Mouse (Mus musculus) liver, embryonic 15.5 days (tissue): Measurements from ENCODE around the gene Strbp. TPM values are rescaled to one million over a fixed set of nuclear protein-coding genes. Genes with fewer than 3 reads are reported as not detected.
"Not testable (repeated sequence)": the region's sequence is repeated elsewhere in the genome, so short reads cannot be mapped to it uniquely, and the experiment has no call there.

Experiments
- ATAC-seq: fragments of 200-750 bp; cut with Nextera tagmentation; 2 replicates; pipeline ENCODE4 v1.8.0; 2017; ENCODE audit warnings: moderate number of reproducible peaks, mild to moderate bottlenecking, moderate library complexity; ENCODE audit not compliant: insufficient read depth
- H3K27ac ChIP-seq: fragments of 300-500 bp; sonication (generic); replicated peaks from 2 replicates; pipeline ENCODE4 v1.5.1; 2015; ENCODE audit warnings: mild to moderate bottlenecking, inconsistent platforms
- H3K27me3 ChIP-seq: fragments of 300-500 bp; sonication (generic); 2 replicates; pipeline ENCODE4 v1.6.1; 2015; ENCODE audit warnings: mild to moderate bottlenecking, inconsistent platforms
- H3K36me3 ChIP-seq: fragments of 300-500 bp; sonication (generic); replicated peaks from 2 replicates; pipeline ENCODE4 v1.6.1; 2015; ENCODE audit warnings: moderate library complexity, mild to moderate bottlenecking, inconsistent platforms
- H3K4me1 ChIP-seq: fragments of 300-500 bp; sonication (generic); replicated peaks from 2 replicates; pipeline ENCODE4 v1.6.1; 2015; ENCODE audit warnings: inconsistent platforms
- H3K4me2 ChIP-seq: fragments of 300-500 bp; sonication (generic); 2 replicates; pipeline ENCODE4 v1.6.1; 2015; ENCODE audit warnings: moderate library complexity, mild to moderate bottlenecking, inconsistent platforms
- H3K4me3 ChIP-seq: fragments of 300-500 bp; sonication (generic); replicated peaks from 2 replicates; pipeline ENCODE4 v1.5.1; 2015; ENCODE audit warnings: mild to moderate bottlenecking, inconsistent platforms
- H3K9ac ChIP-seq: fragments of 300-500 bp; sonication (generic); 2 replicates; pipeline ENCODE4 v1.6.1; 2015; ENCODE audit warnings: moderate library complexity, mild to moderate bottlenecking, inconsistent platforms
- H3K9me3 ChIP-seq: fragments of 300-500 bp; sonication (generic); replicated peaks from 2 replicates; pipeline ENCODE4 v1.6.1; 2016; ENCODE audit warnings: inconsistent platforms
- WGBS: fragments of 180-500 bp; shearing (Covaris S2); methylation state at CpG from one replicate; pipeline ENCODE4 v1.1.7; 2015; ENCODE audit warnings: mixed read lengths; ENCODE audit not compliant: insufficient replicate concordance; 5-methylcytosine and 5-hydroxymethylcytosine counted together
- polyA plus RNA-seq: library from polyadenylated mRNA; unstranded; fragments of >200 nt; fragmentation: Nextera tagmentation; extraction: Ambion mirVana; gene quantifications from 2 replicates; pipeline ENCODE4 v1.2.1, GENCODE M21; 2015

Strbp gene
- polyA plus RNA-seq, 1 experiment from 2014 or later = 11.3 TPM

DNA sequence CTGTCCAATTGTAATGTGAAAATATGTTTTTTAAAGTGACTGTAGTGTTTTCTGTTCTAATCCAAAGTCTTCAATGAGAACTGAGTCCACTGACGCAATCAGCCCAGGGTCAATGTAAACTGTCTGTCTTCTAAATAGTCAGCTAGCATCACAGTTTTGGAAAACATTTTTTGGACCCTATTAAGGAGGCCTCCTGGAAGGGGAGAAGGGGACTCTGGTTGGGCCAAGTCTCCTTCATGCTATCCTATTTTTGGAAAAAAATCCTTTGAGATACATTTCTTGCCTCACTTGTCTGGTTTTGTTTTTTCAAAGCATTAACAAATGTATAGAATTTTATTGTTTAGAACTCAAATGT lies 184.4 kb downstream of the Strbp start:
- no peak overlapping the region for H3K9ac ChIP-seq
- ATAC-seq = no peak
- 84% methylated on average over 1 of the region's 1 CpGs for WGBS

DNA sequence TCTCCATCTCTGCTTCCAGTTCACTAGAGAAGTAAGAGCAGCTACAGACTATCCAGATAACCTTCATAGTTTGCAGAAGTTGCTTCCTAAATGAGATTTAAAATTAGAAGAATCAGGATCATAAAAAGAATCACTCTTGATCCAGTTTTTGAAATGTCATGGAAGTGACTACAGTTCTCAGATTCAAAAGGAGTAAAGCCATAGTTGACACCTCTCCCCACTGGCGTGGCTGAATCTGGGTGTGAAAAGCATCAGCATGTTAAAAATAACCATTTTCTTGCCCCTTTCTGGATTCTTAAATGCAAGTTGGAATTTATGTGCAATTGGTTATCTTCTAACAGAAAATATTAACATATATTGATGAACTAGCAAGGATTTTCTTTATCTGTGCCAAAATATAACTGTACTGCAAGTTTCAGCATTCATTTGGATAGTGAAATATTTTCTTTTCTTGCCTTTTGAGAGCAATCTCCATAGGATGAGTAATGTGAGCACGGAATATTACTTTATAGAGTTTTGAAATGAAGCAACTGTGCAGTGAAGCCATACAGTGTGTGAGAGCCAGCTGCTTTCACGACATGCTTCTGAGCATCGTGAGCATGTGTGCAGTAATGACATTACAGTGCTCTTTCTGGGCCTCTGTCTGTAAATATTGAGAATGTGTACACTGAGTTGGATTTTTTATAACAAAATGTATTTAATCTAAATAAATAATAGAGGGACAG lies 184.9 kb downstream of the Strbp start:
- Histone ChIP-seq H3K9ac (no peak overlapping the region), H3K27ac (no peak overlapping the region), H3K4me3 (no peak overlapping the region), H3K4me2 (no peak overlapping the region), H3K9me3 (no peaks in the 10 kb centered on the region), H3K36me3 (0 out of 2 replicates have a peak, but pooled peaks cover 5% of the 10 kb centered on the region), H3K27me3 (no peaks in the 10 kb centered on the region), H3K4me1 (0 out of 2 replicates have a peak, but pooled peaks cover 4% of the 10 kb centered on the region)
- WGBS = 73% methylated on average over 4 of the region's 4 CpGs
- ATAC-seq = no peak

More for the DNA sequence above, 184.4 kb downstream of the Strbp start:
- Histone ChIP-seq H3K4me2 (no peak overlapping the region), H3K27ac (no peak overlapping the region), H3K4me3 (no peak overlapping the region), H3K4me1 (0 out of 2 replicates have a peak, but pooled peaks cover 4% of the 10 kb centered on the region), H3K36me3 (0 out of 2 replicates have a peak, but pooled peaks cover 5% of the 10 kb centered on the region), H3K27me3 (no peaks in the 10 kb centered on the region), H3K9me3 (no peaks in the 10 kb centered on the region)

DNA sequence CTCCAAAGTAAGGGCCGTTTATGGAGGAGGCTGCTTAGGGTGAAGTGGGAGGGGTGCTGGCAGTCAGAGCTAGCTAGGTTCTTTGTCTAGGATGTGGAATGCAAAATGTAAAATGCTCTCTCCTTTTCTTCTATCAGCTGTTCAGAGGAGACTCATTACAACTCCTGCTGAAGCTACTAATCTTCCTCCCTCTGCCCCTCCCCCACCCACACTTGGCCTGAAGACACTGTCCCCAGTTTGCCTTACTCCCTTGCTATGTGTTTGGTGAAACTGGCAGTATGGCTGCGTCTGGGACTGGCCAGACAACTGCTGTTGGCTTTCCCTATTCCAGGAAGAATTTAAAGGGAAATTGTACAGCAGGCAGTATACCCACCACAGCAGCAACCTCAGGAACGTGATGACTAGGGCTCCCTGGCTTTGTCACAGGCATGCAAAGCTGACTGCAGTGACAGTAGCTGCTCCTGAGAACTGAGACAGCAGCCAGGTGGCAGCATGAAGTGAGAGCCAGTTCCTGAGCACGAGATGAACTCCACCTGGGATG lies 186.7 kb downstream of the Strbp start:
- H3K36me3 ChIP-seq = peaks cover 13% of the 10 kb centered on the region
- H3K4me3 ChIP-seq = no peak overlapping the region
- H3K27ac ChIP-seq = no peak overlapping the region
- ATAC-seq = no peak
- H3K4me1 ChIP-seq = 0 out of 2 replicates have a peak, but pooled peaks cover 4% of the 10 kb centered on the region
- H3K9ac ChIP-seq = no peak overlapping the region
- WGBS = 60% methylated on average over 4 of the region's 4 CpGs
- no peaks in the 10 kb centered on the region for H3K9me3 ChIP-seq
- no peaks in the 10 kb centered on the region for H3K27me3 ChIP-seq
- no peak overlapping the region for H3K4me2 ChIP-seq

DNA sequence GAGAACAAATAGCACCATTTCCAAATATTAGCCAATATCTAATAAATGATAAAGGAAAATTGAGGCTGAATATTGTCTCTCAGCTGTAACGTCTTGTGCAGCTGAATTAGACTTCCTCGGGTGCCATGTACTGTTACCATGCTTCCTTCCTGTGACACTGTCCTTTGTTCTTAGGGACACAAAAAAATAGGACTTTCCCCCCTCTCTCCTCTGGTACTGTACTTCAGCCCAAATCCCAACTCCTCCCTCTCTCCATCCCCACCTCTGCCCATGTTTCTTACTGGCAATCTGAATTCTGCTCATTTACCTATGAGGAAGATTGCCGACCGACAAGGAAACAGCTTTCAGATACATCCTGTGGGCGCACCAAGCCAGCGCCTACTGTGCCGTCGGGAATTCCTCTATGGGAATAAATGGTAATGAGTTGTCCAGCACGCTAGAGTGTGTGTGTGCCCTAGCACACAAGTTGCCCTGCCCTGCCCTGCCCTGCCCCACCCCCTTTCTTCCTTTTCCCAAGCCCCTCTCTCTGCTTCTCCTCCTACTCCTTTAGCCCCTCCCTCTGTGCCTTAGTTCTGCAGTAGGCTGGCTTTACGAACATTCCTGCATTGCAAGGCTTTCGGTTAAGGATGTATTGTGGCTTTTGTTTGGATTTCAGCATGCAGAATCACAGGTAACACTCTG lies 187.5 kb downstream of the Strbp start, which contains the start of gene Gpr21:
Gene Gpr21, plus strand, starts transcription at position 303 of the 681 bp plus-strand sequence.
- 0 out of 2 replicates have a peak, but pooled peaks cover 4% of the 10 kb centered on the region for H3K4me1 ChIP-seq
- no peak within 1 kb of the TSS for H3K4me3 ChIP-seq
- peaks cover 13% of the 10 kb centered on the region for H3K36me3 ChIP-seq
- H3K9ac ChIP-seq = no peak within 1 kb of the TSS
- no peaks in the 10 kb centered on the region for H3K27me3 ChIP-seq
- H3K9me3 ChIP-seq = no peaks in the 10 kb centered on the region
- ATAC-seq = no peak
- H3K27ac ChIP-seq = no peak within 1 kb of the TSS
- WGBS = 33% methylated on average over 11 of the region's 11 CpGs
- no peak within 1 kb of the TSS for H3K4me2 ChIP-seq

GRCm38 (mm10) chr2:37511134-37511901 lies 192.3 kb downstream of the Strbp start:
- no peak for ATAC-seq
- no peaks in the 10 kb centered on the region for H3K9me3 ChIP-seq
- H3K36me3 ChIP-seq = peaks cover 14% of the 10 kb centered on the region
- H3K4me3 ChIP-seq = no peak overlapping the region
- no peak overlapping the region for H3K27ac ChIP-seq
- no peaks in the 10 kb centered on the region for H3K27me3 ChIP-seq
- H3K4me2 ChIP-seq = no peak overlapping the region
- no peak overlapping the region for H3K9ac ChIP-seq
- 81% methylated on average over 4 of the region's 4 CpGs for WGBS
- 0 out of 2 replicates have a peak, but pooled peaks cover 3% of the 10 kb centered on the region for H3K4me1 ChIP-seq

DNA sequence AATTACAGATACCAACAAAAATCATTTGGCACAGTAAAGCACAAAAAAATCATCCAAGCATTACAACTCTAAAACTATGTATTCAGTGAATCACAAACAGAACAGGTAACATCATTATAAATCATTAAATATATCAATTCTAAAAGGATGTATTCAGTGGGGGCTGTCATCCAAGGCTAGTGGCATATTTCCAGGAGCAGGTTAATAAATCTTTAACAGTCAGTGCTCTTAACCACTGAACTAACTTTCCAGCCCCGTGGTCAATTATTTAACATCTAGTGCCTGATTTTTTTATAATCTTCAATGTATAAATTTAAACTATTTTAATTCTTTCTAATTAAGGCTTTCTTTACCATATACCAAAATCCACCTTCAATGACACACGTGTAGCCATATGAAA lies 197.8 kb downstream of the Strbp start:
- ATAC-seq, H3K9me3 ChIP-seq, H3K4me2 ChIP-seq, H3K4me3 ChIP-seq, H3K9ac ChIP-seq, H3K4me1 ChIP-seq, H3K27ac ChIP-seq, H3K27me3 ChIP-seq: not testable (repeated sequence)
- WGBS = 77% methylated on average over 2 of the region's 2 CpGs
- H3K36me3 ChIP-seq = peaks cover 11% of the 10 kb centered on the region; the same call in 1 of the 2 replicates

DNA sequence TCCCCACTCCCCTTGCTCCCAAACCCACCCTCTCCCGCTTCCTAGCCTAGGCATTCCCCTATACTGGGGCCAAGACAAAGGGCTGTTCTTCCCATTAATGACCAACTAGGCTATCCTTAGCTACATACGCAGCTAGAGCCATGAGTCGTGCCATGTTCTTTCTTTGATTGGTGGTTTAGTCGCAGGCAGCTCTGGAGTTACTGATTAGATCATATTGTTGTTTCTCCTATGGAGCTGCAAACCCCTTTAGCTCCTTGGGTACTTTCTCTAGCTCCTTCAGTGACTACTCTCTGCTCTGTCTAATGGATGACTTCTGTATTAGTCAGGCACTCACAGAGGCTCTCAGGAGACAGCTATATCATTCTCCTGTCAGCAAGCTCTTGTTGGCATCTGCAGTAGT lies 206.3 kb downstream of the Strbp start:
- H3K36me3 ChIP-seq = peaks cover 20% of the 10 kb centered on the region; the same call in 1 of the 2 replicates
- no peak overlapping the region for H3K4me3 ChIP-seq
- no peak overlapping the region for H3K27ac ChIP-seq
- H3K9me3 ChIP-seq = no peaks in the 10 kb centered on the region
- H3K4me2 ChIP-seq = no peak overlapping the region
- H3K4me1 ChIP-seq = no peaks in the 10 kb centered on the region
- ATAC-seq = no peak
- no peaks in the 10 kb centered on the region for H3K27me3 ChIP-seq
- 80% methylated on average over 4 of the region's 4 CpGs for WGBS
- H3K9ac ChIP-seq = no peak overlapping the region

DNA sequence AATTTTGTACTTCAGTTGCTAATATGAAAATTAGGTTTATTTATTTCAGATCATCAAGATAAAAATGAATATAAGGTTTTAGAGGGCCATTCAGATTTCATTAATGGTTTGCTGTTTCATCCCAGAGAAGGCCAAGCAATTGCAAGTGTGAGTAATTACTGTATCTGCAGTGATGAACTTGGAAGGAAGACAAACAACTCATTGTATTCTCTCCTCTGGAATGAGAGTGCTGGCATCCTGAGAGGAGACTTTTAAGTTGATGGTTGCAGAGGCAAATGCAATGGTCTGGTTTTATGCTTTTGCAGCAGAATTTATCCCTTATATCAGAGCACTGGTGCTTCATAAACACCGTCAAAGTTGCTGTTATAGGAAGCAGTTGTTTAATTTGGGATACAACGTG lies 214.7 kb downstream of the Strbp start:
- no peak for ATAC-seq
- WGBS = 78% methylated on average over 2 of the region's 2 CpGs
- Histone ChIP-seq H3K9me3 (no peaks in the 10 kb centered on the region), H3K36me3 (peaks cover 39% of the 10 kb centered on the region), H3K27me3 (no peaks in the 10 kb centered on the region), H3K4me3 (no peak overlapping the region), H3K9ac (no peak overlapping the region), H3K4me1 (peaks cover 9% of the 10 kb centered on the region), H3K27ac (no peak overlapping the region), H3K4me2 (no peak overlapping the region)

DNA sequence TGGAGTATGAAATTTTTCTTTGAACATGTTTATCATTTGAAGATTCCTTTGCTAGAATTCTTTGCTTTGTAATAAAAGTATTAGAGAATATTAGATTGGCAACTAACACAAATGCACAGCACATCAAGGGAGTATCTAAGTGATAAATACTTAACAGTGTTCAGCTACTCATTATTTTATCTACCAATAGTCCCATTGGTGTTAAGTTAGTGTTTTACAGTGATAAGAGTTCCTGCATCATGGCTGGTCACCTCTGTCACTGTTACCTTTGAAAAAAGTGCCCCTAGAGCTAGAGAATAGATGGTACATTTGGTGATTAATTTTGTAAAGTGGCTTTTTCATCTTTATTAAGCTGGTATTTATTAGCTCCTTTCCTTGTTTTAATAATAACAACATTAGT lies 217.3 kb downstream of the Strbp start:
- Histone ChIP-seq H3K27me3 (no peaks in the 10 kb centered on the region), H3K4me1 (peaks cover 9% of the 10 kb centered on the region), H3K9me3 (no peaks in the 10 kb centered on the region), H3K36me3 (peaks cover 37% of the 10 kb centered on the region), H3K4me3 (no peak overlapping the region), H3K4me2 (no peak overlapping the region), H3K9ac (no peak overlapping the region), H3K27ac (no peak overlapping the region)
- ATAC-seq = peak; percentile 67

DNA sequence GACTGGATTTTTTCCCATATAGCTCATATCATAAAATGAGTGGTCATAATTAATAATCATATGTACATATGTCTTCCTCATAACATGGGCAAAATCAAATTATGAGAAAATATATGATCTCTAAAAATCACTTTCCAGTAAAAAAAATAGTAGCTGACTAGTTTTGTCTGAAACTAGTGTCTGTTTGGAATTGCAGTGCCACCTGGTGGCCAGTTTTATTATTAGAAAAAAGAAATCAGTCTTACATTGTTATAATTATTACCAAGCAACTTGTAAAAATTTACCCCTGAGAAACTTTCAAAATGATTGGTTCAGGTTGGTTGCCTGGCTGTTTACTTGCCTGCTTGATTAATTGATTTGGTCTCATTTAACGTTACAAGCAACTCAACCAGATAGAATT lies 218.3 kb downstream of the Strbp start:
- 66% methylated on average over 1 of the region's 1 CpGs for WGBS
- Histone ChIP-seq H3K9ac (no peak overlapping the region), H3K27ac (no peak overlapping the region), H3K4me3 (no peak overlapping the region), H3K4me2 (no peak overlapping the region), H3K36me3 (peaks cover 33% of the 10 kb centered on the region), H3K9me3 (no peaks in the 10 kb centered on the region), H3K4me1 (peaks cover 10% of the 10 kb centered on the region), H3K27me3 (no peaks in the 10 kb centered on the region)
- ATAC-seq = no peak

GRCm38 (mm10) chr2:37484165-37484564 lies 219.5 kb downstream of the Strbp start:
- no peak overlapping the region for H3K4me3 ChIP-seq
- no peak overlapping the region for H3K4me2 ChIP-seq
- no peak overlapping the region for H3K27ac ChIP-seq
- WGBS = 54% methylated on average over 2 of the region's 2 CpGs
- H3K9me3 ChIP-seq = no peaks in the 10 kb centered on the region
- ATAC-seq = no peak
- no peak overlapping the region for H3K9ac ChIP-seq
- H3K27me3 ChIP-seq = no peaks in the 10 kb centered on the region
- H3K4me1 ChIP-seq = peaks cover 16% of the 10 kb centered on the region
- peaks cover 22% of the 10 kb centered on the region for H3K36me3 ChIP-seq
